Mouse (Mus musculus): ENCODE results near the gene Dixdc1. TPM values are rescaled to one million over a fixed set of nuclear protein-coding genes. Genes with fewer than 3 reads are reported as not detected.

Gene Dixdc1
- polyA plus RNA-seq, 1 experiment from 2014 or later = 29.9 TPM

GRCm38 (mm10) chr9:50761520-50762243 is 22.4 kb upstream of the Dixdc1 start:
- H3K9ac ChIP-seq = no peak overlapping the region
- 69% methylated on average over 6 of the region's 6 CpGs for WGBS

DNA sequence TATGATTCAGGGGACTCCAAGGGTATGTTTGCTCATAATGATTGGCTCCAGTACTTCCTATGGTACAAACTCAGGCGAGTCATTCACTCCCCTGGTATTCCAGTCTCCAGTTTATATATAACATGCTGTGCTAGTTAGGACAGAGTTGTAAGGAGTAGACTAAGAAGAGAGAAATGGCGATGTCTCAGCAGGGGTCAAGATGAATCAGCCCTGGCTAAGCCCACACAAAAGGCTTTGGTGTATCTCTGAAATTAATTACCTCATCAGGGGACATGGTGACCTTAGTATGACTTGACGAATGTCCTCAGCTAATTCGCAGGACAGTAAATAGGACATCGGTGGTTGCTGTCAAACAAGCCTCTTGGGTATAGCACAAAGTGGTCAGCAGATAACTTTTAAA is 17.4 kb upstream of the Dixdc1 start:
- WGBS = 24% methylated on average over 5 of the region's 5 CpGs

More at GRCm38 (mm10) chr9:50761520-50762243, 22.4 kb upstream of the Dixdc1 start:
- Histone ChIP-seq H3K36me3 (no peaks in the 10 kb centered on the region), H3K9me3 (no peaks in the 10 kb centered on the region), H3K4me3 (no peak overlapping the region), H3K4me1 (no peaks in the 10 kb centered on the region), H3K27ac (no peak overlapping the region), H3K27me3 (replicated peaks) (no peaks in the 10 kb centered on the region), H3K4me2 (replicated peaks) (no peak overlapping the region)
- no peak for ATAC-seq (ENCODE audit: low FRiP score, low read depth)

DNA sequence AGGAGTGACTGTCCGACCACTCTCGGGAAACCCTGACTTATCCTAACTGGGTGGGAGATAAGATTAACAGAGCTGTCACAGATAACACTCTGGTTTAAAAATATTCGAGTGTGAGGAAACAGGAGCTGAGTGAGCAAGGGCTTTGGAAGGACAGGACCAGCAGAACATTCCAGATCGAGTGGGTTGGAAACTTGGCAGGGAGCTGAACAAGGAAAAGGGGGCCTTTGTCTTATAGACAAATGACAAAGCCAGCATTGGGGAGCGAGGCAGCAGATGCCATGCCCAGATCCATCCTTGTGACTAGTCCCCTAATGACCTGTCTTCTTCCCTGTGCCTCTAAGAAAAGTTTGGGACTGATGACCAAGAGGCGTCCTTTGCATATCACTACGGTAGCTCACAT is 14.6 kb upstream of the Dixdc1 start:
- 74% methylated on average over 7 of the region's 7 CpGs for WGBS
- H3K36me3 ChIP-seq = no peaks in the 10 kb centered on the region
- no peak for ATAC-seq (ENCODE audit: low FRiP score, low read depth)
- H3K27ac ChIP-seq = no peak overlapping the region
- no peaks in the 10 kb centered on the region for H3K4me1 ChIP-seq
- no peak overlapping the region for H3K9ac ChIP-seq
- H3K4me2 ChIP-seq (replicated peaks) = no peak overlapping the region
- H3K4me3 ChIP-seq = no peak overlapping the region
- H3K27me3 ChIP-seq (replicated peaks) = no peaks in the 10 kb centered on the region; the same call in 1 of the 2 replicates
- no peaks in the 10 kb centered on the region for H3K9me3 ChIP-seq

More for the DNA sequence above, 17.4 kb upstream of the Dixdc1 start:
- no peaks in the 10 kb centered on the region for H3K9me3 ChIP-seq
- no peak overlapping the region for H3K4me3 ChIP-seq
- H3K9ac ChIP-seq = no peak overlapping the region
- no peaks in the 10 kb centered on the region for H3K36me3 ChIP-seq
- H3K27me3 ChIP-seq (replicated peaks) = no peaks in the 10 kb centered on the region
- H3K4me1 ChIP-seq = no peaks in the 10 kb centered on the region
- no peak overlapping the region for H3K27ac ChIP-seq
- no peak overlapping the region for H3K4me2 ChIP-seq (replicated peaks)
- ATAC-seq (ENCODE audit: low FRiP score, low read depth) = no peak

DNA sequence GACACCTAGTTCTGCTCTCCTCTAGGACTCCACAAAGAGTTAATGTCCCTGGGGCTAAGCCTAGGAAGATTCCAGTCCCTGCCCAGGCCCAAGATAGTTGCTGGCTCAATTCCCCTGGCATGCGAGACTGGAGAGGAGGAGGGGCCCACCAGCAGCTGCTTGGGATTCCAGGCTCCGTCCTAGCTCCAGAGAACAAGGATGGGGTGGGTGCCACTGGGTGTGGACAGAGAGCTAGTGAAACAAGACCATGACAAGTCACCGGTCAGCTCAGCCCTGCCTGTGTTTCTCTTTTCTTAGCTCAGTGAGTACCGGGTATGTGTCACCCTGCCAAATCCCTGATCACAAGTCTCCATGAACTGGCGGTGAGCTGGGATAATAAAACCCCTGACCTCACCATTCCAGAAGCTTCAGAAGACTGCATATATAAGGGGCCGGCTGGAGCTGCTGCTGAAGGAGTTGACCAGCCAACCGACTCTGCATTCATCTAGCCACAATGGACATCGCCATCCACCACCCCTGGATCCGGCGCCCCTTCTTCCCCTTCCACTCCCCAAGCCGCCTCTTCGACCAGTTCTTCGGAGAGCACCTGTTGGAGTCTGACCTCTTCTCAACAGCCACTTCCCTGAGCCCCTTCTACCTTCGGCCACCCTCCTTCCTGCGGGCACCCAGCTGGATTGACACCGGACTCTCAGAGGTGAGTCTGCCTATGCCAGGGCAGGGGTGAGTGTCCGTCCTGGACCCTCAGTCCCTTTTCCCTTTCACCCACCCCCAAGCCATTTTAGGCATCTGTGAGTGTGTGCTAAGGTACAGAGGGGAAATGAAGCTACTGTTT is 13.7 kb upstream of the Dixdc1 start:
- Histone ChIP-seq H3K27ac (no peak overlapping the region), H3K9me3 (no peaks in the 10 kb centered on the region), H3K4me2 (replicated peaks) (no peak overlapping the region), H3K9ac (no peak overlapping the region), H3K4me3 (no peak overlapping the region), H3K36me3 (no peaks in the 10 kb centered on the region), H3K27me3 (replicated peaks) (no peaks in the 10 kb centered on the region; the same call in 1 of the 2 replicates), H3K4me1 (no peaks in the 10 kb centered on the region)
- no peak for ATAC-seq (ENCODE audit: low FRiP score, low read depth)
- WGBS = 73% methylated on average over 17 of the region's 17 CpGs

DNA sequence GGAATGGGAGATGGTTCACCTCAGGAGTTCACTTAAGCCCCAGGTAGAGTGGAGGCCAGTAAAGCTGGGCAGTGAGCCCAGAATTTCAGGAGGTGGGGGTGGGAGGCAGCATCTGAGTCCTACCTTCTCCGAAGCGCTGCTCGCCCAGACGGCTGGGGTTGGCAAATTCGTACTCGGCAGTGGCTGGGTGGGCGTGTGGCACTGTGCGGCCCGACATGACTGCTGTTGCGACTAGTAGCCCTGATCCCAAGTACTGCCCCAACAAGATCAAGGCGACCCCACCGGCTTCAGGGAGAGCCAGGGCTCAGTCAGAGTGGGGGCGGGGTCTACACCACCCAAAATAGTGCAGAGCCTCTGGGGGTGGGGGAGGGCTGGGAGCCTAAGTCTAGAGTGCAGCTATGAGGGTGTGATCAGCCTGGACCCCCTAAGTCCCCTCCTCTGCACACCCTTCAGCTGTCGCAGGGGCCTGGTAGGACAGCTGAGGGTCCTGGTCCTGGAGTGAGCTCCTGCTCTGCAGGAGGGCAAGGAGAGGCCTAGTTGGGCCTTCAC is 12.8 kb upstream of the Dixdc1 start, which contains the start of gene Hspb2:
Gene Hspb2, minus strand, starts transcription at position 301 of the 549 bp plus-strand sequence.
- Histone ChIP-seq H3K27me3 (replicated peaks) (no peaks in the 10 kb centered on the region; the same call in 1 of the 2 replicates), H3K9ac (0 out of 2 replicates have a peak within 1 kb of the TSS, but pooled peaks have one; percentile 8), H3K9me3 (no peaks in the 10 kb centered on the region), H3K36me3 (no peaks in the 10 kb centered on the region), H3K4me1 (no peaks in the 10 kb centered on the region), H3K4me3 (no peak within 1 kb of the TSS), H3K4me2 (replicated peaks) (no peak within 1 kb of the TSS), H3K27ac (no peak within 1 kb of the TSS)
- ATAC-seq (ENCODE audit: low FRiP score, low read depth) = no peak
- WGBS = 77% methylated on average over 14 of the region's 14 CpGs

DNA sequence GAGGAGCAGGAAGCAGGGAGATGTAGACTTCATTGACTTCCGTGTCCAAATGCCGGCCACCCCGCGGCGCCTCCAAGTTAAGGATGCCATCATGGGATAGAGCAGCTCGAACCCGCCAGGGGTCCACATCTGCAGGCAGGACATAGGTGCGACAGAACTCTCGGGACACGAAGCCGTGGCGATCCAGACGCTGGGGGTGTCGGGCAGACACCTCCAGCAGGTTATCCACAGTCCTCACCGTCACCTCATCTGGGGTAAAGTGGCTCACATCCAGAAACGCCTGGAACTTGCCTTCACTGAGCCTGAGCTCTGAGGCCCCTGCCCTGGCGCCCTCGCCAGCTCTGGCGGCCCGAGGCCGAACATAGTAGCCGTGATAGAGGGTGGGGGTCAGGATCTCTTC is 12.0 kb upstream of the Dixdc1 start, which contains the start of gene Cryab:
Gene Cryab, plus strand, starts transcription at position 3 of the 400 bp plus-strand sequence.
- no peak within 1 kb of the TSS for H3K27ac ChIP-seq
- ATAC-seq (ENCODE audit: low FRiP score, low read depth) = no peak
- no peaks in the 10 kb centered on the region for H3K9me3 ChIP-seq
- H3K4me2 ChIP-seq (replicated peaks) = no peak within 1 kb of the TSS
- WGBS = 78% methylated on average over 22 of the region's 22 CpGs
- no peaks in the 10 kb centered on the region; the same call in 1 of the 2 replicates for H3K27me3 ChIP-seq (replicated peaks)
- H3K4me1 ChIP-seq = peaks cover under 1% of the 10 kb centered on the region; the same call in 1 of the 2 replicates
- 0 out of 2 replicates have a peak within 1 kb of the TSS, but pooled peaks have one; percentile 8 for H3K9ac ChIP-seq
- H3K36me3 ChIP-seq = no peaks in the 10 kb centered on the region
- no peak within 1 kb of the TSS for H3K4me3 ChIP-seq

GRCm38 (mm10) chr9:50750706-50751105 is 11.4 kb upstream of the Dixdc1 start:
- Histone ChIP-seq H3K9me3 (no peaks in the 10 kb centered on the region), H3K4me2 (replicated peaks) (no peak overlapping the region), H3K36me3 (no peaks in the 10 kb centered on the region), H3K27me3 (replicated peaks) (no peaks in the 10 kb centered on the region; the same call in 1 of the 2 replicates), H3K27ac (no peak overlapping the region), H3K9ac (no peak overlapping the region), H3K4me1 (peaks cover 7% of the 10 kb centered on the region; the same call in 1 of the 2 replicates), H3K4me3 (no peak overlapping the region)
- ATAC-seq (ENCODE audit: low FRiP score, low read depth) = no peak
- 72% methylated on average over 6 of the region's 6 CpGs for WGBS

- ATAC-seq (ENCODE audit: low FRiP score, low read depth) = no peak
- Histone ChIP-seq H3K4me3 (peak within 1 kb of the TSS; percentile 22), H3K4me2 (replicated peaks) (peak within 1 kb of the TSS; percentile 58), H3K27me3 (replicated peaks) (no peaks in the 10 kb centered on the region; the same call in 1 of the 2 replicates), H3K9me3 (no peaks in the 10 kb centered on the region), H3K36me3 (no peaks in the 10 kb centered on the region), H3K4me1 (peaks cover 7% of the 10 kb centered on the region; the same call in 1 of the 2 replicates), H3K9ac (0 out of 2 replicates have a peak within 1 kb of the TSS, but pooled peaks have one; percentile 1), H3K27ac (no peak within 1 kb of the TSS)
- WGBS = 2% methylated on average over 19 of the region's 19 CpGs
Observed at GRCm38 (mm10) chr9:50746214-50746677, 6.9 kb upstream of the Dixdc1 start, which contains the start of gene 2310030G06Rik. 2310030G06Rik (minus strand) TSS chr9:50746536.

DNA sequence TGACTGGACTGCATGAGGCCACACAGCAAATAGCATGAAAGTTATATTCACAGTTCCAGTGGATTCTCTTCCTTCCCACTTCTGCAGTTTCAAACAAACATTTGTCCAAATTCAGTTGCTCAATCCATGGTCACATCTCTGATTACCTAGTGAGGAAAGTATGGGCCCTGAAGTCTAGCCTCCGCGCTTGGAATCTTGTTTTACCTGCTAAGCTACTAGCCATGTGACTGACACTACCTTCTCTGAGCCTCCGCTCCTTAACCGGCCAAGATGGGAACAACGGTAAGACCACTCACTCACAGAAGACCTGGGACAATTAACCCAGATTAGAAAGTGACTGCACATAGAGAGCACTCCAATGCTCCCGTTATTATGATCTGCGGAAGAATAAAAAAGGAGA is 6.5 kb upstream of the Dixdc1 start:
- Histone ChIP-seq H3K36me3 (no peaks in the 10 kb centered on the region), H3K27me3 (replicated peaks) (no peaks in the 10 kb centered on the region; the same call in 1 of the 2 replicates), H3K4me3 (0 out of 2 replicates have a peak overlapping the region, but pooled peaks have one; percentile 22), H3K9ac (no peak overlapping the region), H3K4me1 (peaks cover 7% of the 10 kb centered on the region; the same call in 1 of the 2 replicates), H3K4me2 (replicated peaks) (peak overlapping the region; percentile 58), H3K27ac (no peak overlapping the region), H3K9me3 (no peaks in the 10 kb centered on the region)
- no peak for ATAC-seq (ENCODE audit: low FRiP score, low read depth)
- WGBS = 13% methylated on average over 7 of the region's 7 CpGs

DNA sequence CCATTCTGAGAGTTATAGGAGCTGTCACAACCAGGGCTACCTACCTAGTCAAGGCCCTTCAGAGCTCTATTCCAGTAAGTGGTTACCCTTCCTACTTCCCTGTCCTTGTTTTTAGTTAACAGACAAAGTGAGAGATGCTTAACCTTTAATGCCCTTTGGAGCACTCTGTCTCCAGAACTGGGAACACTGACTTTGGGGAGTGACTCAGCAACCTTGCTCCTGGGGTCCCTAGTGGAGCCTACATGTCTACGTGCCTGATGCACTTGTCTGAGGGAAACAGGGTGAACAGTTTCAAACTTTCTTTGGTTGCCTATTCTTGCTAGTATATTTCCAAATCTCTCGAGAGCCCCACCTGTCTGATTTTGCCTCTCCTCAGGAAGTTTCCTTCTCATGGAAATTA is 3.4 kb upstream of the Dixdc1 start:
- Histone ChIP-seq H3K4me1 (peaks cover 17% of the 10 kb centered on the region), H3K9me3 (no peaks in the 10 kb centered on the region), H3K4me3 (no peak overlapping the region), H3K4me2 (replicated peaks) (no peak overlapping the region), H3K27me3 (replicated peaks) (no peaks in the 10 kb centered on the region), H3K27ac (no peak overlapping the region), H3K9ac (no peak overlapping the region), H3K36me3 (no peaks in the 10 kb centered on the region)
- 77% methylated on average over 2 of the region's 2 CpGs for WGBS
- ATAC-seq (ENCODE audit: low FRiP score, low read depth) = no peak

DNA sequence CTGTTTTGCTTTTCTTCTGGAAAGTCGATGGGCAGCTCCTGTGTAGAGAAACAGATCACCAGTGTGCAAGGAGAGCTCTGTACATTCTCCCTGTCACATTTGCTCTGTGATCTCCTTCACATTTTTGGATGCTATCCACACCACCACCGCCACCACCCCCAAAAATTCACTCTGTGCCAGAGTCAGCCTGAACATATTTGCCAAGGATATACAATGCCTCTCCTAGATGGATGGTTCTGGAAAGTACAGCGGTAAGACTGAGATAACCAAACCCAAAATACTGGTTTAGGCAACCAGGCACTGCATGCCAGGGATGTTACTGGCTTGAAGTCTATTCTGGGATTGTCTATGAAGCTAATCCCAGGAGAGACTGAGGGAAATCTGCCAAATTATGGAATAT is 2.9 kb upstream of the Dixdc1 start:
- H3K4me1 ChIP-seq = peaks cover 17% of the 10 kb centered on the region
- no peaks in the 10 kb centered on the region for H3K27me3 ChIP-seq (replicated peaks)
- WGBS = 82% methylated on average over 3 of the region's 3 CpGs
- no peaks in the 10 kb centered on the region for H3K9me3 ChIP-seq
- H3K27ac ChIP-seq = no peak overlapping the region
- H3K4me2 ChIP-seq (replicated peaks) = no peak overlapping the region
- ATAC-seq (ENCODE audit: low FRiP score, low read depth) = no peak
- H3K4me3 ChIP-seq = no peak overlapping the region
- H3K9ac ChIP-seq = no peak overlapping the region
- no peaks in the 10 kb centered on the region for H3K36me3 ChIP-seq
